Mouse (Mus musculus) adrenal gland, postnatal 25 days (tissue): ENCODE measurements around the gene Lgals8. TPM values are rescaled to one million over a fixed set of nuclear protein-coding genes. Genes with fewer than 3 reads are reported as not detected.
"Not testable (repeated sequence)": the region's sequence is repeated elsewhere in the genome, so short reads cannot be mapped to it uniquely, and the experiment has no call there.

Source experiments
- DNase-seq: peaks from one replicate; pipeline ENCODE4 v3.0.0; 2021; ENCODE audit warnings: mixed read lengths
- long read RNA-seq: library from polyadenylated mRNA; stranded (forward); transcript quantifications from one replicate; pipeline ENCODE4 v2.0.0, GENCODE M21; 2021
- total RNA-seq: library from RNA; stranded (reverse); gene quantifications from 2 replicates; pipeline ENCODE4 v1.2.3, GENCODE M21; 2021

The Lgals8 gene
- total RNA-seq, result 72.0 and 104 TPM in 2 replicates
- long read RNA-seq, transcript Lgals8-208 (10 exons, 1,148 nt), result minor isoform, 6 of 71 reads
- long read RNA-seq, transcript Lgals8-202 (10 exons, 2,792 nt), result major isoform, 31 of 71 reads
- long read RNA-seq, transcript Lgals8-201 (10 exons, 2,736 nt), result minor isoform, 11 of 71 reads
- long read RNA-seq, partial matches to known transcripts, result 6 of 71 reads
- long read RNA-seq, other reads (novel, unspliced or antisense), result 15 of 71 reads

GRCm38 (mm10) chr13:12464844-12465243 is at the start of gene Lgals8:
Gene Lgals8 (minus strand): TSS chr13:12464944.
- no peak for DNase-seq

GRCm38 (mm10) chr13:12511189-12511965 is 46.6 kb upstream of the Lgals8 start:
- DNase-seq, result no peak

GRCm38 (mm10) chr13:12510032-12510431 is 45.3 kb upstream of the Lgals8 start:
- no peak for DNase-seq

GRCm38 (mm10) chr13:12507426-12507825 is 42.7 kb upstream of the Lgals8 start:
- no peak for DNase-seq

GRCm38 (mm10) chr13:12505359-12505758 is 40.6 kb upstream of the Lgals8 start:
- DNase-seq, result no peak

- no peak for DNase-seq
Measured at GRCm38 (mm10) chr13:12503238-12503751, 38.6 kb upstream of the Lgals8 start.

- DNase-seq, result no peak
Measured at GRCm38 (mm10) chr13:12502665-12503237, 38.0 kb upstream of the Lgals8 start.

GRCm38 (mm10) chr13:12499107-12499506 is 34.4 kb upstream of the Lgals8 start:
- DNase-seq, result no peak

- DNase-seq, result no peak
Measured at GRCm38 (mm10) chr13:12497809-12498208, 33.1 kb upstream of the Lgals8 start.

- DNase-seq, result no peak
Measured at GRCm38 (mm10) chr13:12494750-12495149, 30.0 kb upstream of the Lgals8 start.

- no peak for DNase-seq
Measured at GRCm38 (mm10) chr13:12492515-12492914, 27.8 kb upstream of the Lgals8 start.

GRCm38 (mm10) chr13:12485640-12486039 is 20.9 kb upstream of the Lgals8 start:
- DNase-seq, result no peak

GRCm38 (mm10) chr13:12485197-12485596 is 20.5 kb upstream of the Lgals8 start:
- no peak for DNase-seq

- DNase-seq, result no peak
Measured at GRCm38 (mm10) chr13:12479802-12480201, 15.1 kb upstream of the Lgals8 start.

GRCm38 (mm10) chr13:12478301-12478700 is 13.6 kb upstream of the Lgals8 start:
- DNase-seq, result no peak

GRCm38 (mm10) chr13:12476886-12477285 is 12.1 kb upstream of the Lgals8 start:
- no peak for DNase-seq

- DNase-seq, result no peak
Measured at GRCm38 (mm10) chr13:12475239-12475638, 10.5 kb upstream of the Lgals8 start.

GRCm38 (mm10) chr13:12473724-12474378 is 9.1 kb upstream of the Lgals8 start:
- DNase-seq, result peak; percentile 66

- DNase-seq, result no peak
Measured at GRCm38 (mm10) chr13:12468488-12468887, 3.7 kb upstream of the Lgals8 start.

- DNase-seq, result not testable (repeated sequence)
Measured at GRCm38 (mm10) chr13:12464159-12464558, 585 bp downstream of the Lgals8 start.

- no peak for DNase-seq
Measured at GRCm38 (mm10) chr13:12462623-12463022, 2.1 kb downstream of the Lgals8 start.

- DNase-seq, result no peak
Measured at GRCm38 (mm10) chr13:12461730-12462119, 3.0 kb downstream of the Lgals8 start.
